Mouse (Mus musculus): ENCODE data around the gene Sult3a1. TPM values are rescaled to one million over a fixed set of nuclear protein-coding genes. Genes with fewer than 3 reads are reported as not detected.
"Not testable (repeated sequence)": the region's sequence is repeated elsewhere in the genome, so short reads cannot be mapped to it uniquely, and the experiment has no call there.

Gene Sult3a1
- total RNA-seq (2017) = not detected in 2 replicates

GRCm38 (mm10) chr10:33857421-33857820 is at the start of gene Sult3a1:
Gene Sult3a1 (plus strand): TSS chr10:33857721.
- no peak for ATAC-seq (replicated peaks; ENCODE audit: low read depth, poor library complexity, severe bottlenecking)

GRCm38 (mm10) chr10:33811807-33812206 is 45.7 kb upstream of the Sult3a1 start:
- no peak for ATAC-seq (replicated peaks; ENCODE audit: low read depth, poor library complexity, severe bottlenecking)

GRCm38 (mm10) chr10:33814266-33814665 is 43.3 kb upstream of the Sult3a1 start:
- no peak for ATAC-seq (replicated peaks; ENCODE audit: low read depth, poor library complexity, severe bottlenecking)

- no peak for ATAC-seq (replicated peaks; ENCODE audit: low read depth, poor library complexity, severe bottlenecking)
These were observed 40.6 kb upstream of the Sult3a1 start for GRCm38 (mm10) chr10:33816923-33817322.

GRCm38 (mm10) chr10:33820892-33821291 is 36.6 kb upstream of the Sult3a1 start:
- ATAC-seq (replicated peaks; ENCODE audit: low read depth, poor library complexity, severe bottlenecking) = no peak

- ATAC-seq (replicated peaks; ENCODE audit: low read depth, poor library complexity, severe bottlenecking) = no peak
These were observed 8.5 kb downstream of the Sult3a1 start for GRCm38 (mm10) chr10:33865994-33866393.

GRCm38 (mm10) chr10:33870441-33870840 is 12.9 kb downstream of the Sult3a1 start:
- no peak for ATAC-seq (replicated peaks; ENCODE audit: low read depth, poor library complexity, severe bottlenecking)

- no peak for ATAC-seq (replicated peaks; ENCODE audit: low read depth, poor library complexity, severe bottlenecking)
These were observed 15.3 kb downstream of the Sult3a1 start for GRCm38 (mm10) chr10:33872672-33873398.

GRCm38 (mm10) chr10:33882411-33882810 is 24.9 kb downstream of the Sult3a1 start:
- ATAC-seq (replicated peaks; ENCODE audit: low read depth, poor library complexity, severe bottlenecking) = not testable (repeated sequence)

GRCm38 (mm10) chr10:33901520-33901919 is 44.0 kb downstream of the Sult3a1 start:
- ATAC-seq (replicated peaks; ENCODE audit: low read depth, poor library complexity, severe bottlenecking) = not testable (repeated sequence)

GRCm38 (mm10) chr10:33904530-33905481 is 47.3 kb downstream of the Sult3a1 start, which contains the start of gene Rsph4a:
Gene Rsph4a (plus strand): TSS chr10:33905111.
- ATAC-seq (replicated peaks; ENCODE audit: low read depth, poor library complexity, severe bottlenecking) = peak; percentile 47; the same call in 1 of the 2 replicates

GRCm38 (mm10) chr10:33905489-33905888 is 48.0 kb downstream of the Sult3a1 start:
- ATAC-seq (replicated peaks; ENCODE audit: low read depth, poor library complexity, severe bottlenecking) = no peak

Other genes with a start within 250 kb of the Sult3a1 start
- gene Clvs2, start 233.0 kb upstream of the Sult3a1 start, total RNA-seq (2017) = not detected in 2 replicates
- not detected in 2 replicates for gene Sult3a2, start 71.0 kb upstream of the Sult3a1 start, total RNA-seq (2017)
- not detected in 2 replicates for gene Rsph4a, start 47.4 kb downstream of the Sult3a1 start, total RNA-seq (2017)
- gene Zup1, start 93.5 kb downstream of the Sult3a1 start, total RNA-seq (2017) = 44.9 and 52.4 TPM in 2 replicates
- gene Rwdd1, start 161.9 kb downstream of the Sult3a1 start, total RNA-seq (2017) = 165 and 212 TPM in 2 replicates
- gene Trappc3l, start 179.9 kb downstream of the Sult3a1 start, total RNA-seq (2017) = not detected in 2 replicates
- gene Calhm4, start 186.6 kb downstream of the Sult3a1 start, total RNA-seq (2017) = not detected in 2 replicates
- not detected in 2 replicates for gene Calhm5, start 238.8 kb downstream of the Sult3a1 start, total RNA-seq (2017)

Measured in common myeloid progenitor, adult 5-6 weeks (primary cell).